Mouse (Mus musculus): ENCODE results near the gene Polr2i.
"Not testable (repeated sequence)": the region's sequence is repeated elsewhere in the genome, so short reads cannot be mapped to it uniquely, and the experiment has no call there.

Gene Polr2i

DNA sequence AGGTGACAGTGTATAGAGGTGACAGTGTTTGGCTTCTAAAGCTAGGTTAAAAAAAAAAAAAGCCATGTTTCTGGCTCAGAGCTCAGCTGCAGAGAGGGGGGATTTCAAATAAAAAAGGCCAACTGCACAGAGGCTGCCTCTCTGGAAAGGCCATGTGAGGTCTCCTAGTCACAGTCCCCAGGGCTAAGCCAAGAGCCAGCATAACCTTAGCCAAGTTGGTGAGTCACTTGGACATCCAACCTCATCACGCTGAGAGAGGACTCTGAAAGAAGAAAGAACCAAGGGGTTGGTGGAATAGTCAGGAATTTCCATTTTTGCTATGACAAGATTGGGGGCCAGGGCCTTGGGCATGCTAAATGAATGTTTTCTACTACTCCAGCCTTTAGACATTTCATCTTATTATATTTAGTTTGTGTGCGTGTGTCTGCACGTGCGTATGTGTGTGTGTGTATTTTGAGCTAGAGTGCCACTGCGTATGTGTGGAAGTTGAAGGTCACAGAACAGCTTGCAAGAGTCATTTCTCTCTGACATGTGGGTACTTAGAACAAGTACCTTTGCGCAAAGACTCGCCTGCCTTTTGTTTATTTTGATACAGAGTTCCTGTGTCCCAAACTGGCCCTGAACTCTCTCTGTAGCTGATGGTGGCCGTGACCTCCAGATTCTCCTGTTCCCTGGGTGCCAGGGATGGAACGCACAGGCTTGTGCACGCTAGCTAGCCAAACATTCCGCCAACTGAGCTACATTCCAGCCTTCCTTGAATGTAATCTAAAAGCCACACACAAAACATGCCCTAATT is 28.7 kb upstream of the Polr2i start:
- ATAC-seq (ENCODE audit: insufficient number of reproducible peaks, low FRiP score, low TSS enrichment), result peak; percentile 85; the same call in 1 of the 2 replicates

DNA sequence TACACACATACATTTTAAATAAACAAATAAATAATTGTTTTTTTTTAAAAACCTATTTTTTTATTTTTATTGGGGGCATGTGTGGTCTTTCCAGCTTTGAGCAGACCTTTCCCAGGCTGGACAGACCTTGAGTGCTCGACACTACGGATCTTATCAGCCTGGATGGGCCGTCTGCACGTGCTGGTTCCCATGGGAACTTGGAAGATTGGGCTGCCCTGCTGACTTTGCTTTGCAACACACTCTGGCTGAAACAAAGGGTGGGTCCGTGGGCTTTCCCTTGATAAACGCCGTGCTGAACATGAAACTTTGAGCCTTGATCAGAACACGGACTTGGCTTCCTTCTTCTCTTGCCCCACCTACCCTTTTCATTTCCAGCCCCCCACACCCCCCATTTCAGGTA is 27.4 kb upstream of the Polr2i start:
- no peak for ATAC-seq (ENCODE audit: insufficient number of reproducible peaks, low FRiP score, low TSS enrichment)

DNA sequence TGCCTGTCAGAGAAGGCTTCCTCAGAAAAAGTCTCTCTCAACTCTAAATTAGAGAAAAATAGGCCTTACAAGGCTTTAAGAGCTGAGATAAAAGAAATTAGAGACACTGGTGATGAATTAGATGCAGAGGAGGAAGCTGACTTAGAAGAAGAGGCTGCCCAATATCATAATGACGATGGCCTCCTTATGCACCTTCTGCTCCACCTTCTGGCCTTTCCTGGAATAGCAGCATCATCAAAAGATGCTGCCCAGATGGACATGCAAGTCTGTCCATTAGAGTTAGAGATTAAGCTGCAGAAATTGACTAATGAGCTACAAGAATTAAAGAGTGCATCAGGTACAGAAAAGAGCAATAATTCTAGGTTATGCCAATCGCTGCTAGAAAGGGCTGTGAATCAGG is 26.4 kb upstream of the Polr2i start:
- ATAC-seq (ENCODE audit: insufficient number of reproducible peaks, low FRiP score, low TSS enrichment), result peak; percentile 70; the same call in 1 of the 2 replicates

DNA sequence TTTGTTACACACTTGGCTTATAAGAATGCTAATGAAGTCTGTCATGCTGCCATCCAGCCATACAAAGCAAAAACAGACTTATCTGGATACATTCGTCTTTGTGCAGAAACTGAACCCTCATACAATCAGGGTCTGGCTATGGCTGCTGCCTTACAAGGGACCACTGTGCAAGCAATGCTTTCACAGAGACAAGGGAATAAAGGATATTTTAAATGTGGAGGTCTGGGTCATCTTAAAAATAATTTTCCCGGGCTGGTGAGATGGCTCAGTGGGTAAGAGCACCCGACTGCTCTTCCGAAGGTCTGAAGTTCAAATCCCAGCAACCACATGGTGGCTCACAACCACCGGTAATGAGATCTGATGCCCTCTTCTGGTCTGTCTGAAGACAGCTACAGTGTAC is 25.4 kb upstream of the Polr2i start:
- not testable (repeated sequence) for ATAC-seq (ENCODE audit: insufficient number of reproducible peaks, low FRiP score, low TSS enrichment)

DNA sequence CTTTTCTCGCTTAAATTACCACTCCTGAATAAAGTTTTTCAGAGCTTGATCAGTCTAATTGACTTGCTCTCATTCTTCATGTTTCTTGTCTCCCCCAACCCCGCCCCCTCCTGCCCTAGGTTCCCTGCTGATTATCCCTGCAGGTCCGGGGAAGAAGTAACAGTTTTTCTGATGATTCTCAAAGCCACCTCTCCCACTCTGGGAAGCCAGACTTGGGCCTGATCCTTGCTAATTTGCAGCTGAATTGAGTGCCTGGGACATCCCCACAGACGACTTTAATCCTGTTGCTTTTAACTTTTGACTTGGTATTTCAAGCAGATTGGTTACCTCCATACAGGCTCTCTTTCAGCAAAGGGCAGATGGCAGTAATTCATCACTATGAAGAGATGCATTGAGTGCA is 20.7 kb upstream of the Polr2i start:
- ATAC-seq (ENCODE audit: insufficient number of reproducible peaks, low FRiP score, low TSS enrichment), result no peak

DNA sequence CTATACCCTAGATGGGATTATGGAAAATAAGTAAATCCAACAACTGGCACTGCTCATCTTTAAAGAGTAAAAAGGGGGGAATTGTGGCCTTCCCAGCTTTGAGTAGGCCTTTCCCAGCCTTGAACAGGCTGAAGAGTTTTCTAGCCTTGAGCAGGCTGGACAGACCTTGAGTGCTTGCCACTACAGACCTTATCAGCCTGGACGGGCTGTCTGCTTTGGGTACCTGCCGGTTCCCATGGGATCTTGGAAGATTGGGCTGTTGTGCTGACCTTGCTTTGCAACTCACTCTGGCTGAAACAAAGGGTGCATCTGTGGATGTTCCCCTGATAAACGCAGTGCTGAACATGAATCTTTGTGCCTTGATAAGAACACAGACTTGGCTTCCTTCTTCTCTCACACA is 17.9 kb upstream of the Polr2i start:
- no peak for ATAC-seq (ENCODE audit: insufficient number of reproducible peaks, low FRiP score, low TSS enrichment)

DNA sequence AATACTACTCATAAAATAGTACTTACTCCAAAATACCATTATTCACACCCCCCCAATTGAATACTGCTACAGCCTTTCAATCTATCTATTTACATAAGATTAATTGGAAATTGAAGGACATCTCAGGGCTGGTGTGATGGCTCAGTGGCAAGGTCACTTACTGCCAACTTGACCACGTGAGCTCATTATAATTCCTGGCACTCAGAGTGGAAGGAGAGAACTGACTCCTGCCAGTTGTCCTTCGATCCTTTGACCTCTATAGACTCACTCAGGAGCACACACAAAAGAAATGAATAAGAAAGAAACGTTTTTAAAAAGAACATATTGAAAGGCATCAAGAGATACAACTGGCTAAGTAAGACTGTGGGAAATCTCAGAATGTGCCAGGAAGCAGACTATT is 15.9 kb upstream of the Polr2i start:
- no peak for ATAC-seq (ENCODE audit: insufficient number of reproducible peaks, low FRiP score, low TSS enrichment)

DNA sequence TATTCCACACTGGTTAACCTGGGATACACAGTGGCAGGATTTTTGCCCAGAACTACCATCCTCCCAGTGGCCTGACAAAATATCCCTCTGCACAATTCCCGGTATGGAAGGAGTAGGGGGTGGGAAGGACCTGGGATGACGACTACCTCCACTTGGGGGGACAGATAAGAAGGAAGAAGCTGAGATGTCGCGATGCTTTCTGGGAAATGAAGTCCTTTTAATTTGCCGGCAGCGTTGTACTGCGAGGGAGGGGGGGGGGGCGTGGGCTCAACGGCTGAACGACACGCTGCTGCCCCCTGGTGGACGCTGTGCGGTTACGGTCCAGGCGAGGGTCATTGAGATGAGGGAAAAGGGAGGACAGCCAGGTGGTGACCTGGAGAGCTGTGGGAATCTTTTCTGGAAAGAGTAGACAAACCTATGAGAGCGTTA is 15.0 kb upstream of the Polr2i start:
- ATAC-seq (ENCODE audit: insufficient number of reproducible peaks, low FRiP score, low TSS enrichment), result peak; percentile 69

DNA sequence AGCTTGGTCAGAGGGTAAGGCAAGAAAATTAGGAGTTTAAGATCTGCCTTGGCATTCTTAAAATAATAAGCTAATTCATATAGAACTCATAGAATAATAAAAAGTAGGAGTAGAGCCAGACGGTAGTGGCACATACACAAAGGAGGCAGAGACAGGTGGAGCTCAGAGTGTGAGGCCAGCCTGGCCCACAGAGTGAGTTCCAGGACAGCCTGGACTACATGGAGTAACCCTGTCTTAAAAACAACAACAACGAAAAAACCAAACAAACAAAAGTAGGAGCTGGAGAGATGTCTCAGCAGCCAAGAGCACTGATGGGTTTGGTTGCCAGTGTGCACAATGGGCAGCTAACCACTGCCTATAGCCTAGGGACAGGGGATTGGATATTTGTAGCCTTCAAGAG is 14.5 kb upstream of the Polr2i start:
- ATAC-seq (ENCODE audit: insufficient number of reproducible peaks, low FRiP score, low TSS enrichment), result no peak

DNA sequence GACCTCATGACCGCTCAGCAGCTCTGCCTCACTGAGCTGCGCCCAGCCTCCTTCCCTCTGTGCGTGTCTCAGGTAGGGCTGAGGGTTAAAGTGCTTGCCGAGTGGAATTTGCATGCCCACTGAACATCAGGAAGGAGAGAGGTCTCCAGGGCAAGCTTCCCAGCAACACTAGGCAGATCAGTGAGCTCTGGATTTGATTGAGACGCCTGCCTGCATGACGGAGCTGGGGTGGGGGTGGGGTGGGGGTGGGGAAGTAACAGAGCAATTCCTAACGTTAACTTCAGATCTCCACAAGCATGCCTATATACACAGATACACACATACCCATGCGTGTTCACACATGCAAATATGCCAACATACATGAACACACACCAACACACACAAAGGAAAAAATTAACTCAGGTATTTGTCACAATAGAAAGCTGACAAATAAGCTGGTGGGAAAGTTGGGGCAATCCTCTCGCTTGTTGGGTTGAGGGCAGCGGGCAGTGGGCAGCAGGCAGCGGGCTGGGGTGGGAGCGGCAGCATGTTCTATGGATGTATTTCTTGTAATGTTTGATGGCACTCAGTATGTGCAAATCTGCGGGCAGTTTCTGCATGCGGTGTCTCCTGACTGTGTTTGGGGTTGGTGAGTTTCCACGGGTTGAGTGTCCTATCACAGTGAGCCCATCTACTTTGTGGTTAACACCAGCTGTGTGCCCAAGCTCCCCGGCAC is 12.3 kb upstream of the Polr2i start:
- ATAC-seq (ENCODE audit: insufficient number of reproducible peaks, low FRiP score, low TSS enrichment), result 0 out of 2 replicates have a peak, but pooled peaks have one; percentile 32

DNA sequence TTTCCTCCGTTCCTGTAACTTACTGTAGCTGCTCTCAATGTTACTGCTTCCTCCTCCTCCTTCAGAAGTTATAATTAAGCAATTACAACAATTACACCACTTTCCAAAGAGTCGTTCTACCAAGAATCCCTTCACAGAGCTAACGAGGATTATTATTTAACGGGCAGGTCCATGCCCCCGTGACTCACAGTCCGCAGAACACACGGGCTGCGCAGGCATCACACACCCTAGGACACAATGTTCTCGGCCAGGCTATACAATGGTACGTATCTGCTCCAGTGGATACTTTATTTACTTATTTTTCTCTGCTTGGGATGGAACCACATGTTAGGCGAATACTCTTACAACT is 11.8 kb upstream of the Polr2i start:
- ATAC-seq (ENCODE audit: insufficient number of reproducible peaks, low FRiP score, low TSS enrichment), result no peak

DNA sequence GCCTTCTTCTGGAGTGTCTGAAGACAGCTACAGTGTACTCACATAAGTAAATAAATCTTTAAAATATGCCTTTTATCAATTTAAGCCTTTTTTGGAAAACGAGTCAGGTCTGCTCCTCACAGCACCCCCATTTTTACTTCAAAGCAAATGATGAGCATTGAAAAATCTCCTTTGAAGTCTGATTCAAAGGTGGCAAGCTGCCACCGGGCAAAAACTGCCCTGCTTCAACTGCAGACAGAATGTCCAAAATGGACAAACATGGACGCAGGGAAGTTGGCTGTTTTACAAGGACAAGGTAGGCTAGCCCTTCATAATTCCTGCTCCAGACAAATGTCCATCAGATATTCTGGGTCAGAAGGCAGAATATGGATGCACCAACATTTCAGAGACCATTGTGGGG is 10.3 kb upstream of the Polr2i start:
- ATAC-seq (ENCODE audit: insufficient number of reproducible peaks, low FRiP score, low TSS enrichment), result no peak

DNA sequence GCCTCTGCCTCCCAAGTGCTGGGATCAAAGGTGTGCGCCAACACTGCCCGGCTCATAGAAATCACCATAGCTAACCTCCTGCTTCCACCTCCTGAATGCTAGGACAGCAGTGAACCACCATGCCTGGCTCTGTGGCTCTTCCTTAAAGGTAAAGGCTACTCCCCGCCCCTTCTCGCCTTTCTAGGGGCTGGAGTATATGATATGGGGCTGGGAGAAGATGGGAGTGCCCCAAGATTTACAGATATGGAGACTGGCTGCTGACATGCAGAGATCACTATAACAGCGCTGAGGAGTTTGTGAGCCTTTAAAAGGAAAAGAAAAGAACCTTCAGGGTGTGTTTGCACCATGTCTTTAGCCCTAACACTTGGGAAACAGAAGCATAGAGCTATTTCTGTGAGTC is 9.5 kb upstream of the Polr2i start:
- no peak for ATAC-seq (ENCODE audit: insufficient number of reproducible peaks, low FRiP score, low TSS enrichment)

DNA sequence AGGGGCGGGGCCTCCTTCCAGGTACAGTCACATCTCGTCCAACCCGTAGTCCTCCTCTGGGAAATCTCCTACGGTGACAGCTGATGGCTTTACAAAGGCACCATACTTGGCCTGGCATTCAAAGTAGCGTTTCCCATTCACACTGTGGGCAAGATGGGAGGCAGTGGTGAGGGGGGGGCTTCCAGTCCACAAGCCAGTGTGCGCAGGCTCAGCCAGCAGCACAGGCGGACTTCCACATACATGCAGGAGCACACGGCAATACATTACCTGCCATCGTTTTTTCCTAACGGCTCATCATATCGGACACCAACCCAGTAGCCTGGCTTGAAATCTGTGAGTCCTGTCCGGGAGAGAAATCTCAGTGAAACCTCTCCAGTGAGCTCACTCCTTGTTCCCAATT is 7.5 kb upstream of the Polr2i start:
- no peak for ATAC-seq (ENCODE audit: insufficient number of reproducible peaks, low FRiP score, low TSS enrichment)

DNA sequence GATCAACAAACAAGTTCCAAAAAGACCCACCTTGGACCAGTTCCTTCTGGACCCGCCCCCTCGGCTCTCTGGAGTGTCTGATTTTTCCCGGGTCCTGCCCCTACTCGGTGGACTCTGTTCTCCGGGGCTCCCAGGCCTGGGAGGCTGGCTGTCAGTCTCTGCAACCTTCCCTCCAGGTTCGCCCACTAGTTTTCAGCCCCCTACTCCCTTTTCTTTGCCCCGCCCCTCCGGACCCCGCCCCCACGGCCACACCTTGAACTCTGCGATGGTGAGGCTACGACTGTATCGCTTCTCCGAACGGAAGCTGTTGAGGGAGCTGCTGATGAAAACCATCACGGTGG is 450 bp upstream of the Polr2i start:
- ATAC-seq (ENCODE audit: insufficient number of reproducible peaks, low FRiP score, low TSS enrichment), result no peak

DNA sequence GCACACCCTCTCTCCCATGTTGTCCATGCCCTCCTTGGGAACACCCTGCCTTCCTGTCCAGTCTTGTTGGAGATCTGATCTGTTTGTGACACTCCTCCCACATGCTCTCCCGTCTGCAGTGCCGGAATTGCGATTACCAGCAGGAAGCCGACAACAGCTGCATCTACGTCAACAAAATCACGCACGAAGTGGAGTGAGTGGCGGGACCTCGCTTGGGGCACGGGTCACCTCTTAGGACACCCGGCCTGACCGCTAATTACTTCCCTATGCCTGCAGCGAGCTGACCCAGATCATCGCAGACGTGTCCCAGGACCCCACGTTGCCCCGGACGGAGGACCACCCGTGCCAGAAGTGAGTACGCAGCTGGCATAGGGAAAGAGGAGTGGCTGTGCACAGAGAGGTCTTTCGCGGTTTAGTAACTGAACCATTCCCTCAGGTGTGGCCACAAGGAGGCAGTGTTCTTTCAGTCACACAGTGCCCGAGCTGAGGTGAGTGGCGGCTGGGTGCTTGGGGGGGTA is 942 bp downstream of the Polr2i start:
- ATAC-seq (ENCODE audit: insufficient number of reproducible peaks, low FRiP score, low TSS enrichment), result no peak

DNA sequence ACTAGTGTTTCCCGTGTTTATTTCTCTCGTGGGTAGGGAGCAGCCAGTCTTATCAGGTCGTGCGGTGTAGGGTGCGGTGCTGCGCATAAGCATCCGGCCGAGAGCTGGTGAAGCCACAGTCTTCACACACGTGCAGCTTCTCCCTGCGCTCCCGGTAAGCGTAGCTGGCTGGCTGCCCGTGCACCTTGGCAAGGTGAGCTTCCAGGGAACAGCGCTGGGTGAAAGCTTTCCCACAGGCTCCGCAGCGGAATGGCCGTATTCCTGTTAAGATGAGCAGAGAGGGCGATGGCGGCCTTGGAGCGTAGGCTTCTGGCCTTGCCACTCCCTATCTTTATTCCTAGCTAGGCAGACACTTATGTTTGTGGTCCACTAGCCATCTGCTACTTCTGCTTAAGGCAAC is 1.6 kb downstream of the Polr2i start:
- ATAC-seq (ENCODE audit: insufficient number of reproducible peaks, low FRiP score, low TSS enrichment), result no peak

DNA sequence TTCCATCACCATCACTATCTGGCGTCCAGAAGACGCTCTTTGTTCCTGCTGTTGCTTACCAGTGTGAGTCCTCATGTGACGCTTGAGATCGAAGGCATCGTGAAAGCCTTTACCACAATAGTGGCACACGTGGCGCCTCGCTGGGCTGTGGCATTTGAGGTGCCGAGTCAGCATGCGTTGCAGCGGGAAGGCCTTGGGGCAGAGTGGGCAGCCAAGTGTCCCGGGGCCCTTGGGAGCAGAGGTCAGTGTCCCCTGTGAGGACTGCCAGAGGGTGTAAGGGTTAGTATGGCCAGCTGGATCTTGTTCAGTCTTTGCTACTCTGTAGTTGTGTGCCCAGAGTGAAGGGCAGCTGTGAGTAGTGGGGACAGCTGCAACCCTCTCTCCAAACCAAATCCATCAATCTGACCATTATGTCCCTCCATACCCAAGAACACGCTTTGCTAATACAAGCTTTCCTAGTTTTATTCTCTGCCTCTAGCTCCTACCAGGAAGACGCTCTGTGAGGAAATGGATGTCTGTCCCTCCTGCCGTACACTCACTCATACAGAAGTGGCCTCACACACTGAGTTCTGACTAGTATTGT is 2.6 kb downstream of the Polr2i start:
- ATAC-seq (ENCODE audit: insufficient number of reproducible peaks, low FRiP score, low TSS enrichment), result no peak

DNA sequence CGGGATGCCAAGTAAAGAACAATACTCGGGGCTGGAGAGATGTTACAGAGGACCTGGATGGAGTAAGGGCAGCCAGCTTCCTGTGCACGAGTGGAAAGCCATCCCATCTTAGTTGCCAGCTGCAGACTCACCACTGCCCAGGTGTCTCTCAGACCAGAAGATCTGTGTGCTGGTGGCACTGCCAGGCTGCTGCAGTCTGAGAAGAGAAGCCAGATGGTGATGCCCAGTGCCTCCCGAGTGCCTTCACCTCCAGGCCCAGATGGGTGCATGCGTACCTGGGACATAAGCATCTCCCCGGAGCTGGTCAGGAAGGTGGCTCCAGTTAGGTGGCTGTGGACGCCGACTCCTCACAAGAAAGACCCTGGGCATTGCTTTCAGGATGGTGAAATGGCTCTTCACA is 3.3 kb downstream of the Polr2i start:
- no peak for ATAC-seq (ENCODE audit: insufficient number of reproducible peaks, low FRiP score, low TSS enrichment)

DNA sequence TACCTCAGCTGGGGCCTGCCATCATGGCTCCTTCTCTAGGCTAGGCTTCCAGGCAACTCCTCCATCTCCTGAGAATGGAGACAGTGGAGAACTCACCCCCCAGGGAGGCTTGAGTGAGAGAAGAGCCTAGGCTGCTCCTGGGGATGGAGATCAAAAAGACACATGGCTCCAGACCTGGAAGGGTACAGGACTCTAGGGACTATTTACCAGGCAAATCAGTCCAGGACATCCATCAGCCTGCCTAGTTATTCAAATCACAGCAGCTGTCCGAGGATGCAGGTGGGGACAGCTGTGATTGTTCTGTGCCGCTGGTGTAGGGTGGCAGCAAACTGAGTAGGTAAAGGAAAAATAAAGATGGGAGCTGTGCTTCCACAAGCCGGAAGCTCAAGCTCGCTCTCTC is 3.9 kb downstream of the Polr2i start, which contains the start of gene Ovol3:
Ovol3 (minus strand) TSS at position 101 of the 400 bp plus-strand sequence.
- no peak for ATAC-seq (ENCODE audit: insufficient number of reproducible peaks, low FRiP score, low TSS enrichment)

DNA sequence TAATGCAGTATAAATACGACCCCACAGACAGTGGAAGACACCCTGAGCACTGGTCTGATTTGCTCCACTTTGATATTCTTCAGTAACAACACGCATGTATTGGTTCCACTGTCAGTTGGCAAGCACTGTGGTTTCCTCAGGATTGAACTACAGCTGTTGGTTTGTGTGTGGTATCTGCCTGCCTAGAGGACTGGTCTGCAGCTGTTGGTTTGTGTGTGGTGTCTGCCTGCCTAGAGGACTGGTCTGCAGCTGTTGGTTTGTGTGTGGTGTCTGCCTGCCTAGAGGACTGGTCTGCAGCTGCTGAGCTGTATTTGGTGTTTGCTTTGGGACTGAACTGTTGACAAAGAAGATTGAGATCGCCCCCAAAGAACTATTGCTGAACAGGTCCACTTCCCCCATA is 5.6 kb downstream of the Polr2i start:
- not testable (repeated sequence) for ATAC-seq (ENCODE audit: insufficient number of reproducible peaks, low FRiP score, low TSS enrichment)
